Comparison of ENCODE assay signal across 23 mouse cellular contexts in genomic region chr1:180529847-180530246, GRCm38 (mm10). TPM values are rescaled to one million over a fixed set of nuclear protein-coding genes. Genes with fewer than 3 reads are reported as not detected.
DNase-seq lines count a peak whose midpoint lies in the region; ATAC-seq and TF ChIP-seq lines count a peak whose summit lies in the region.
"Had no signal": no experiment of that assay in that cellular context is flagged by ENCODE, and none has a peak within 500 bp of the region (broad histone marks: within the 10 kb centered on the region; RNA-seq: fewer than 3 reads in every experiment).

No protein-coding gene starts in this region.

- H3K4me1 ChIP-seq in midbrain, embryonic 11.5 days (ENCODE audit: control insufficient read depth, insufficient read depth, low read length), result no peaks in the 10 kb centered on the region
- no peaks in the 10 kb centered on the region for H3K4me1 ChIP-seq in midbrain, postnatal 0 days (ENCODE audit: insufficient read depth, low read length)
- H3K4me1 ChIP-seq in CH12.LX (ENCODE audit: control insufficient read depth in 1 of 2, insufficient read depth in 2 of 2), result peaks cover 21 to 79% of the 10 kb centered on the region in 2 experiments
- H3K4me1 ChIP-seq: embryonic facial prominence, embryonic 12.5 days; forebrain, embryonic 13.5 days; forebrain, embryonic 15.5 days had no signal

- peak; percentile 88 for TF ChIP-seq EP300 in CH12.LX (IDR thresholded peaks at IDR 0.05; ENCODE audit: low read length)

- no peak overlapping the region for H3K4me2 ChIP-seq in midbrain, embryonic 11.5 days
- H3K4me2 ChIP-seq in midbrain, postnatal 0 days (ENCODE audit: low read depth, low read length, poor library complexity, severe bottlenecking), result no peak overlapping the region
- peak overlapping the region; percentile 81 for H3K4me2 ChIP-seq in CH12.LX (ENCODE audit: insufficient read depth, low read depth, poor library complexity, severe bottlenecking)
- H3K4me2 ChIP-seq: embryonic facial prominence, embryonic 12.5 days; forebrain, embryonic 13.5 days; forebrain, embryonic 15.5 days had no signal

- H3K27ac ChIP-seq in midbrain, embryonic 11.5 days (ENCODE audit: low read depth, low read length), result no peak overlapping the region
- H3K27ac ChIP-seq in midbrain, postnatal 0 days (ENCODE audit: low read depth, low read length), result no peak overlapping the region
- peak overlapping the region; percentile 97 for H3K27ac ChIP-seq in CH12.LX (ENCODE audit: insufficient read depth, low read depth)
- H3K27ac ChIP-seq: embryonic facial prominence, embryonic 10.5 days; embryonic facial prominence, embryonic 12.5 days; forebrain, embryonic 13.5 days; forebrain, embryonic 15.5 days had no signal

- dilution Hi-C loops in CH12.LX (cut with MboI; ENCODE audit: extremely low pct_ligation_motif_present, extremely low pct_unique_long_range_greater_than_20kb, low sequenced_read_pairs), result no loop called here

- TF ChIP-seq POLR2A in CH12.LX (IDR thresholded peaks at IDR 0.05; ENCODE audit: low read depth, low read length), result no peak

- peak; percentile 60 for DNase-seq in midbrain, embryonic 11.5 days (ENCODE audit: low spot score, missing footprints)
- no peak for DNase-seq in midbrain, postnatal 0 days (ENCODE audit: low spot score)
- peak; percentile 66 to 74 for DNase-seq in spleen, postnatal 36 days (ENCODE audit: low spot score in 2 of 2)
- DNase-seq in spleen, postnatal 4 days (ENCODE audit: low spot score in 2 of 2), result no peak
- DNase-seq in CH12.LX (ENCODE audit: extremely low read depth), result peak; percentile 96
- peak; percentile 62 for DNase-seq in splenic B cell, adult 2 months (ENCODE audit: low read depth, low spot score)
- DNase-seq in right cerebral cortex, adult 18-20 months, result no peak
- no peak for DNase-seq in cerebellum, postnatal 14 days
- DNase-seq: adrenal gland, adult 2 months; adrenal gland, postnatal 10 days; adrenal gland, postnatal 25 days; cerebellum, adult 11 months; cerebellum, adult 18-20 months; cerebellum, adult 8-10 months; cerebellum, adult 9-11 months; cerebellum, postnatal 25 days; forebrain, postnatal 0 days had no signal

- no peak; the same call in none of the 2 replicates for TF ChIP-seq RAD21 in CH12.LX (IDR thresholded peaks at IDR 0.05; ENCODE audit: low read depth, low read length)

- TF ChIP-seq CTCF in midbrain, postnatal 0 days (IDR thresholded peaks at IDR 0.05), result no peak
- TF ChIP-seq CTCF in CH12.LX (conservative IDR thresholded peaks at IDR 0.05 in 1 of 2, IDR thresholded peaks at IDR 0.05 in 1 of 2; ENCODE audit: low read depth in 2 of 2, low read length in 2 of 2), result no peak

- no peak for ATAC-seq in midbrain, embryonic 11.5 days (ENCODE audit: low FRiP score)
- no peak for ATAC-seq in midbrain, postnatal 0 days (ENCODE audit: low FRiP score)
- ATAC-seq: CD4-positive, CD25-positive, alpha-beta regulatory T cell, adult 4 months; forebrain, embryonic 13.5 days; forebrain, embryonic 15.5 days; forebrain, postnatal 0 days had no signal

- in situ Hi-C loops in CH12.LX (cut with MboI; ENCODE audit: low pct_ligation_motif_present, low pct_unique_long_range_greater_than_20kb, low sequenced_read_pairs), result loop anchor here (25.0 kb wide), 1 partner anchor 268 kb away; the partner anchor contains the start of gene Psen2

- no peaks in the 10 kb centered on the region; the same call in 1 of the 2 replicates for H3K9me3 ChIP-seq in midbrain, embryonic 11.5 days (ENCODE audit: control insufficient read depth, low read length)
- no peaks in the 10 kb centered on the region for H3K9me3 ChIP-seq in midbrain, postnatal 0 days (ENCODE audit: low read length)
- H3K9me3 ChIP-seq in CH12.LX (replicated peaks; ENCODE audit: low read length), result peaks cover 18% of the 10 kb centered on the region

- H3K79me2 ChIP-seq in CH12.LX (replicated peaks; ENCODE audit: control insufficient read depth, extremely low read depth, insufficient read depth, poor library complexity, severe bottlenecking), result no peaks in the 10 kb centered on the region

- 91% methylated on average over 7 of the region's 7 CpGs for WGBS in midbrain, embryonic 11.5 days
- 95% methylated on average over 7 of the region's 7 CpGs for WGBS in midbrain, postnatal 0 days

- no peak overlapping the region for H3K4me3 ChIP-seq in midbrain, embryonic 11.5 days (ENCODE audit: low read depth, low read length)
- H3K4me3 ChIP-seq in midbrain, postnatal 0 days (ENCODE audit: low read depth, low read length), result no peak overlapping the region
- peak overlapping the region in 2 of 3 experiments; percentile 2 to 39 for H3K4me3 ChIP-seq in CH12.LX (replicated peaks in 1 of 3; ENCODE audit: low read depth in 2 of 3, low read length in 2 of 3, poor library complexity in 1 of 3)
- H3K4me3 ChIP-seq: embryonic facial prominence, embryonic 10.5 days; embryonic facial prominence, embryonic 12.5 days; forebrain, embryonic 13.5 days; forebrain, embryonic 15.5 days had no signal

- no peaks in the 10 kb centered on the region for H3K36me3 ChIP-seq in midbrain, embryonic 11.5 days (ENCODE audit: control insufficient read depth, insufficient read depth, low read length)
- H3K36me3 ChIP-seq in midbrain, postnatal 0 days (ENCODE audit: insufficient read depth, low read length), result no peaks in the 10 kb centered on the region
- peaks cover 0 to 8% of the 10 kb centered on the region in 2 experiments for H3K36me3 ChIP-seq in CH12.LX (replicated peaks in 1 of 2; ENCODE audit: control insufficient read depth in 1 of 2, insufficient read depth in 1 of 2, low read length in 1 of 2)
- H3K36me3 ChIP-seq in splenic B cell, adult 2 months (ENCODE audit: control insufficient read depth, insufficient read depth, low read length, poor library complexity, severe bottlenecking), result no peaks in the 10 kb centered on the region
- H3K36me3 ChIP-seq: embryonic facial prominence, embryonic 12.5 days; forebrain, embryonic 15.5 days had no signal

- H3K9ac ChIP-seq in midbrain, embryonic 11.5 days (ENCODE audit: low read length), result no peak overlapping the region
- H3K9ac ChIP-seq in midbrain, postnatal 0 days (replicated peaks; ENCODE audit: low read length, poor library complexity, severe bottlenecking), result no peak overlapping the region
- H3K9ac ChIP-seq in CH12.LX (ENCODE audit: insufficient read depth, low read depth), result peak overlapping the region; percentile 67
- H3K9ac ChIP-seq: embryonic facial prominence, embryonic 12.5 days; forebrain, embryonic 13.5 days; forebrain, embryonic 15.5 days; forebrain, postnatal 0 days had no signal

- no peaks in the 10 kb centered on the region for H3K27me3 ChIP-seq in midbrain, embryonic 11.5 days (ENCODE audit: control insufficient read depth, insufficient read depth, low read length)
- no peaks in the 10 kb centered on the region for H3K27me3 ChIP-seq in midbrain, postnatal 0 days (ENCODE audit: insufficient read depth, low read length)
- no peaks in the 10 kb centered on the region for H3K27me3 ChIP-seq in CH12.LX (replicated peaks)
- H3K27me3 ChIP-seq in splenic B cell, adult 2 months (ENCODE audit: control insufficient read depth, insufficient read depth, low read length, poor library complexity, severe bottlenecking), result no peaks in the 10 kb centered on the region
- H3K27me3 ChIP-seq: embryonic facial prominence, embryonic 12.5 days; forebrain, embryonic 13.5 days; forebrain, embryonic 15.5 days had no signal

TF ChIP-seq in CH12.LX, 34 proteins besides CTCF, POLR2A, EP300 and RAD21 (continues in another document):
- TF ChIP-seq MYC (IDR thresholded peaks at IDR 0.05; ENCODE audit: low read depth, low read length) (0 out of 2 replicates have a peak, but pooled peaks have one; percentile 51), KAT2A (IDR thresholded peaks at IDR 0.05; ENCODE audit: insufficient replicate concordance, low read length) (no peak), ZMIZ1 (IDR thresholded peaks at IDR 0.05; ENCODE audit: low read depth, low read length) (no peak), ZC3H11A (IDR thresholded peaks at IDR 0.05; ENCODE audit: low read depth, low read length) (no peak), ZKSCAN1 (IDR thresholded peaks at IDR 0.05; ENCODE audit: borderline replicate concordance, low read depth, low read length) (no peak), NRF1 (IDR thresholded peaks at IDR 0.05; ENCODE audit: low read depth, low read length) (no peak), MXI1 (IDR thresholded peaks at IDR 0.05; ENCODE audit: low read depth, low read length) (no peak), CHD2 (IDR thresholded peaks at IDR 0.05; ENCODE audit: low read length) (no peak; the same call in 1 of the 2 replicates), JUND (conservative IDR thresholded peaks at IDR 0.05; ENCODE audit: low read depth, low read length) (0 out of 2 replicates have a peak, but pooled peaks have one; percentile 29), CHD1 (IDR thresholded peaks at IDR 0.05; ENCODE audit: low read depth, low read length) (no peak), PAX5 (IDR thresholded peaks at IDR 0.05; ENCODE audit: low read length) (no peak), MAZ (IDR thresholded peaks at IDR 0.05; ENCODE audit: low read depth, low read length) (peak; percentile 38; the same call in 1 of the 2 replicates), TBP (conservative IDR thresholded peaks at IDR 0.05; ENCODE audit: low read depth, low read length) (0 out of 2 replicates have a peak, but pooled peaks have one; percentile 29), UBTF (IDR thresholded peaks at IDR 0.05; ENCODE audit: low read depth, low read length) (no peak), SMC3 (IDR thresholded peaks at IDR 0.05; ENCODE audit: low read depth, low read length) (no peak), BHLHE40 (IDR thresholded peaks at IDR 0.05; ENCODE audit: low read depth, low read length) (peak; percentile 73), RCOR1 (conservative IDR thresholded peaks at IDR 0.05; ENCODE audit: low read depth, low read length) (no peak), HCFC1 (IDR thresholded peaks at IDR 0.05; ENCODE audit: low read depth, low read length) (no peak), ELF1 (IDR thresholded peaks at IDR 0.05; ENCODE audit: low read depth, low read length) (no peak)

RNA-seq across cellular contexts. Expression of gene Parp1, which starts 38.9 kb away (rescaled TPM):
- 188 and 213 TPM in 2 replicates for polyA plus RNA-seq in midbrain, embryonic 11.5 days (2014; fragmentation: Nextera tagmentation; extraction: Ambion mirVana)
- 65.9 and 66.3 TPM in 2 replicates for total RNA-seq in midbrain, postnatal 0 days (2014; rRNA removed)
- 43.0 and 43.2 TPM in 2 replicates for polyA plus RNA-seq in midbrain, postnatal 0 days (2015; fragmentation: Nextera tagmentation; extraction: Ambion mirVana)
- total RNA-seq in CH12.LX (2012; rRNA removed), result 313 and 333 TPM in 2 replicates
- total RNA-seq in CH12.LX (2014; rRNA removed), result 304 and 310 TPM in 2 replicates
- 310 and 344 TPM in 2 replicates for polyA plus RNA-seq in CH12.LX (2012; ENCODE audit: insufficient read length, low read depth)

RNA-seq across cellular contexts. Expression of gene Stum, which starts 46.5 kb away (rescaled TPM):
- polyA plus RNA-seq in midbrain, embryonic 11.5 days (2014; fragmentation: Nextera tagmentation; extraction: Ambion mirVana), result 1.0 TPM in 2 replicates
- 86.7 and 93.5 TPM in 2 replicates for total RNA-seq in midbrain, postnatal 0 days (2014; rRNA removed)
- polyA plus RNA-seq in midbrain, postnatal 0 days (2015; fragmentation: Nextera tagmentation; extraction: Ambion mirVana), result 17.8 and 18.1 TPM in 2 replicates
- total RNA-seq in CH12.LX (2012; rRNA removed) (0.34 and 0.42 TPM in 2 replicates), CH12.LX (2014; rRNA removed) (0.51 and 0.80 TPM in 2 replicates)
- 0.61 and 0.67 TPM in 2 replicates for polyA plus RNA-seq in CH12.LX (2012; ENCODE audit: insufficient read length, low read depth)
- total RNA-seq: MEL had no signal
- polyA plus RNA-seq: CD4-positive, CD25-positive, alpha-beta regulatory T cell, adult 4 months had no signal

Comparison
In these comparisons a context has a peak if more than half of its experiments do, and no peak if none do; other contexts are left out.
1. DNase-seq: peak in midbrain, embryonic 11.5 days (single experiment), spleen, postnatal 36 days (2 of 2), CH12.LX (single experiment) and splenic B cell, adult 2 months (single experiment); none in midbrain, postnatal 0 days (single experiment), spleen, postnatal 4 days (0 of 2), right cerebral cortex, adult 18-20 months (single experiment) and cerebellum, postnatal 14 days (0 of 2).
2. H3K4me3 ChIP-seq: peak in CH12.LX (2 of 3); none in midbrain, embryonic 11.5 days (single experiment) and midbrain, postnatal 0 days (single experiment).